Mouse (Mus musculus) heart, embryonic 14.5 days (tissue): ENCODE data around the gene Nt5dc1. TPM values are rescaled to one million over a fixed set of nuclear protein-coding genes. Genes with fewer than 3 reads are reported as not detected.
"Not testable (repeated sequence)": the region's sequence is repeated elsewhere in the genome, so short reads cannot be mapped to it uniquely, and the experiment has no call there.

Experiments
- ATAC-seq: fragments of 200-750 bp; cut with Nextera tagmentation; 2 replicates; pipeline ENCODE4 v1.8.0; 2017; ENCODE audit warnings: low read depth, moderate TSS enrichment; ENCODE audit not compliant: insufficient number of reproducible peaks, insufficient read depth, low FRiP score
- H3K27ac ChIP-seq, 2 experiments: fragments of 200-500 bp in 1 of 2; fragments of 300-500 bp in 1 of 2; sonication (generic) in 1 of 2; replicated peaks in 1 of 2; 2 replicates each; pipeline ENCODE4 v1.5.1; 2012 to 2014; ENCODE audit warnings: low read depth in 2 of 2, low read length in 2 of 2, control low read depth in 1 of 2, mild to moderate bottlenecking in 1 of 2, mixed read lengths in 1 of 2; ENCODE audit not compliant: control insufficient read depth in 1 of 2, insufficient read depth in 1 of 2
- H3K27me3 ChIP-seq: fragments of 300-500 bp; sonication (generic); 2 replicates; pipeline ENCODE4 v1.6.1; 2014; ENCODE audit warnings: mild to moderate bottlenecking, low read length, control low read depth; ENCODE audit not compliant: control insufficient read depth, insufficient read depth
- H3K36me3 ChIP-seq: fragments of 300-500 bp; sonication (generic); 2 replicates; pipeline ENCODE4 v1.6.1; 2014; ENCODE audit warnings: mild to moderate bottlenecking, control low read depth, low read length, mixed read lengths; ENCODE audit not compliant: control insufficient read depth, insufficient read depth
- H3K4me1 ChIP-seq, 2 experiments: fragments of 200-500 bp in 1 of 2; fragments of 300-500 bp in 1 of 2; sonication (generic) in 1 of 2; 2 replicates each; pipeline ENCODE4 v1.6.1; 2012 to 2014; ENCODE audit warnings: low read length in 2 of 2, control low read depth in 1 of 2, mixed read lengths in 1 of 2; ENCODE audit not compliant: control insufficient read depth in 2 of 2, insufficient read depth in 2 of 2
- H3K4me2 ChIP-seq: fragments of 300-500 bp; sonication (generic); 2 replicates; pipeline ENCODE4 v1.6.1; 2014; ENCODE audit warnings: mild to moderate bottlenecking, low read length
- H3K4me3 ChIP-seq, 2 experiments: fragments of 200-500 bp in 1 of 2; fragments of 300-500 bp in 1 of 2; sonication (generic) in 1 of 2; 2 replicates each; pipeline ENCODE4 v1.5.1; 2012 to 2014; ENCODE audit warnings: low read length in 2 of 2, mild to moderate bottlenecking in 2 of 2, control low read depth in 1 of 2, low read depth in 1 of 2, moderate library complexity in 1 of 2; ENCODE audit not compliant: control insufficient read depth in 1 of 2, insufficient read depth in 1 of 2
- H3K9ac ChIP-seq: fragments of 300-500 bp; sonication (generic); 2 replicates; pipeline ENCODE4 v1.6.1; 2014; ENCODE audit warnings: mild to moderate bottlenecking, low read length
- H3K9me3 ChIP-seq: fragments of 300-500 bp; sonication (generic); 2 replicates; pipeline ENCODE4 v1.6.1; 2016; ENCODE audit warnings: low read length, control low read depth; ENCODE audit not compliant: control insufficient read depth
- whole genome bisulfite sequencing: fragments of 180-500 bp; shearing (Covaris S2); extraction: QIAGEN DNeasy Blood & Tissue Kit; methylation state at CpG from one replicate; pipeline ENCODE4 v1.1.7; 2014; 5-methylcytosine and 5-hydroxymethylcytosine counted together
- polyA plus RNA-seq: library from polyadenylated mRNA; unstranded; fragments of >200 nt; fragmentation: Nextera tagmentation; extraction: Ambion mirVana; gene quantifications from 2 replicates; pipeline ENCODE4 v1.2.1, GENCODE M21; 2014

The Nt5dc1 gene
- 6.8 and 8.0 TPM in 2 replicates for polyA plus RNA-seq

- H3K36me3 ChIP-seq: no peaks in the 10 kb centered on the region
- peaks cover 3 to 8% of the 10 kb centered on the region in 2 experiments; a peak in 3 of 4 replicates for H3K4me1 ChIP-seq
- H3K27me3 ChIP-seq: no peaks in the 10 kb centered on the region
- peak within 1 kb of the TSS; percentile 62 to 94 for H3K4me3 ChIP-seq
- no peaks in the 10 kb centered on the region for H3K9me3 ChIP-seq
- peak within 1 kb of the TSS; percentile 66 for H3K4me2 ChIP-seq
- ATAC-seq: peak; percentile 98
- H3K27ac ChIP-seq: peak within 1 kb of the TSS; percentile 75 to 87
- WGBS: under 1% methylated on average over 49 of the region's 49 CpGs
- peak within 1 kb of the TSS; percentile 83 for H3K9ac ChIP-seq
Observed at GRCm38 (mm10) chr10:34418204-34418756, at the start of gene Nt5dc1. Gene Nt5dc1, minus strand, starts transcription at chr10:34418552.

GRCm38 (mm10) chr10:34464321-34464720 lies 46.0 kb upstream of the Nt5dc1 start:
- H3K9ac ChIP-seq: no peak overlapping the region
- no peak overlapping the region for H3K27ac ChIP-seq
- H3K4me2 ChIP-seq: no peak overlapping the region
- no peak for ATAC-seq
- no peaks in the 10 kb centered on the region for H3K4me1 ChIP-seq
- no peaks in the 10 kb centered on the region for H3K27me3 ChIP-seq
- no peaks in the 10 kb centered on the region for H3K9me3 ChIP-seq
- no peak overlapping the region for H3K4me3 ChIP-seq
- WGBS: 82% methylated on average over 4 of the region's 4 CpGs
- H3K36me3 ChIP-seq: no peaks in the 10 kb centered on the region

- no peak for ATAC-seq
- 16% methylated on average over 4 of the region's 4 CpGs for WGBS
- no peak overlapping the region for H3K4me2 ChIP-seq
- H3K4me3 ChIP-seq: no peak overlapping the region
- H3K27me3 ChIP-seq: no peaks in the 10 kb centered on the region
- H3K27ac ChIP-seq: no peak overlapping the region
- H3K9ac ChIP-seq: no peak overlapping the region
- H3K9me3 ChIP-seq: no peaks in the 10 kb centered on the region
- H3K4me1 ChIP-seq: no peaks in the 10 kb centered on the region
- H3K36me3 ChIP-seq: no peaks in the 10 kb centered on the region
Observed at GRCm38 (mm10) chr10:34461451-34461850, 43.1 kb upstream of the Nt5dc1 start.

- no peaks in the 10 kb centered on the region for H3K27me3 ChIP-seq
- no peaks in the 10 kb centered on the region for H3K4me1 ChIP-seq
- no peaks in the 10 kb centered on the region for H3K9me3 ChIP-seq
- WGBS: 65% methylated on average over 1 of the region's 1 CpGs
- no peak overlapping the region for H3K9ac ChIP-seq
- H3K36me3 ChIP-seq: no peaks in the 10 kb centered on the region
- no peak for ATAC-seq
- H3K4me2 ChIP-seq: no peak overlapping the region
- no peak overlapping the region for H3K27ac ChIP-seq
- no peak overlapping the region for H3K4me3 ChIP-seq
Observed at GRCm38 (mm10) chr10:34449469-34449868, 31.1 kb upstream of the Nt5dc1 start.

GRCm38 (mm10) chr10:34434191-34434590 lies 15.8 kb upstream of the Nt5dc1 start:
- not testable (repeated sequence) for H3K36me3 ChIP-seq, H3K4me1 ChIP-seq, H3K4me3 ChIP-seq, H3K9me3 ChIP-seq, H3K27ac ChIP-seq, H3K9ac ChIP-seq, ATAC-seq, H3K4me2 ChIP-seq, H3K27me3 ChIP-seq
- WGBS: 94% methylated on average over 6 of the region's 14 CpGs

GRCm38 (mm10) chr10:34431783-34432182 lies 13.4 kb upstream of the Nt5dc1 start:
- H3K9me3 ChIP-seq: no peaks in the 10 kb centered on the region
- no peaks in the 10 kb centered on the region for H3K36me3 ChIP-seq
- ATAC-seq: no peak
- no peaks in the 10 kb centered on the region for H3K4me1 ChIP-seq
- no peaks in the 10 kb centered on the region for H3K27me3 ChIP-seq
- no peak overlapping the region for H3K4me2 ChIP-seq
- no peak overlapping the region for H3K27ac ChIP-seq
- H3K4me3 ChIP-seq: no peak overlapping the region
- no peak overlapping the region for H3K9ac ChIP-seq

GRCm38 (mm10) chr10:34418794-34419193 lies 442 bp upstream of the Nt5dc1 start:
- H3K4me3 ChIP-seq: peak overlapping the region; percentile 62 to 94
- ATAC-seq, H3K27me3 ChIP-seq, H3K4me1 ChIP-seq, H3K9me3 ChIP-seq, H3K36me3 ChIP-seq: not testable (repeated sequence)
- 0 out of 4 replicates have a peak overlapping the region, but pooled peaks of 1 of the 2 experiments have one; percentile 47 for H3K27ac ChIP-seq
- H3K4me2 ChIP-seq: peak overlapping the region; percentile 66
- H3K9ac ChIP-seq: peak overlapping the region; percentile 83
- WGBS: 76% methylated on average over 4 of the region's 4 CpGs

GRCm38 (mm10) chr10:34399267-34399666 lies 19.1 kb downstream of the Nt5dc1 start:
- Histone ChIP-seq H3K9me3 (no peaks in the 10 kb centered on the region), H3K27ac (no peak overlapping the region), H3K4me3 (no peak overlapping the region), H3K4me2 (no peak overlapping the region), H3K4me1 (no peaks in the 10 kb centered on the region), H3K9ac (no peak overlapping the region), H3K27me3 (no peaks in the 10 kb centered on the region), H3K36me3 (peaks cover 45% of the 10 kb centered on the region)
- no peak for ATAC-seq
